8 mouse cellular contexts compared by ENCODE assay signal in genomic region chr11:50377892-50378684, GRCm38 (mm10). TPM values are rescaled to one million over a fixed set of nuclear protein-coding genes. Genes with fewer than 3 reads are reported as not detected.
DNase-seq lines count a peak whose midpoint lies in the region; ATAC-seq lines count a peak whose summit lies in the region.

No protein-coding gene starts in this region.

- H3K27me3 ChIP-seq in heart, embryonic 14.5 days (ENCODE audit: control insufficient read depth, insufficient read depth, low read length) = no peaks in the 10 kb centered on the region
- H3K27me3 ChIP-seq in liver, embryonic 13.5 days = no peaks in the 10 kb centered on the region
- H3K27me3 ChIP-seq in stomach, embryonic 14.5 days (ENCODE audit: control insufficient read depth, insufficient read depth, low read length) = no peaks in the 10 kb centered on the region

- WGBS in heart, embryonic 14.5 days = under 1% methylated on average over 70 of the region's 71 CpGs
- under 1% methylated on average over 71 of the region's 71 CpGs for WGBS in liver, embryonic 13.5 days (ENCODE audit: insufficient replicate concordance)
- under 1% methylated on average over 69 of the region's 71 CpGs for WGBS in stomach, embryonic 14.5 days

- peaks cover 4 to 22% of the 10 kb centered on the region in 2 experiments for H3K4me1 ChIP-seq in heart, embryonic 14.5 days (ENCODE audit: control insufficient read depth in 2 of 2, insufficient read depth in 2 of 2, low read length in 2 of 2)
- peaks cover 34% of the 10 kb centered on the region for H3K4me1 ChIP-seq in liver, embryonic 13.5 days (replicated peaks)
- H3K4me1 ChIP-seq in stomach, embryonic 14.5 days (ENCODE audit: control insufficient read depth, insufficient read depth, low read length) = peaks cover 14% of the 10 kb centered on the region

- peak overlapping the region; percentile 92 for H3K4me2 ChIP-seq in heart, embryonic 14.5 days (ENCODE audit: low read length)
- peak overlapping the region; percentile 97 for H3K4me2 ChIP-seq in liver, embryonic 13.5 days
- H3K4me2 ChIP-seq in stomach, embryonic 14.5 days (replicated peaks; ENCODE audit: low read depth, low read length) = peak overlapping the region; percentile 91

- H3K9ac ChIP-seq in heart, embryonic 14.5 days (ENCODE audit: low read length) = peak overlapping the region; percentile 100
- H3K9ac ChIP-seq in liver, embryonic 13.5 days = peak overlapping the region; percentile 96
- peak overlapping the region; percentile 97 for H3K9ac ChIP-seq in stomach, embryonic 14.5 days (replicated peaks; ENCODE audit: low read depth, low read length)

- H3K27ac ChIP-seq in heart, embryonic 14.5 days (replicated peaks in 1 of 2; ENCODE audit: control insufficient read depth in 1 of 2, insufficient read depth in 1 of 2, low read depth in 2 of 2, low read length in 2 of 2) = peak overlapping the region; percentile 99 to 100
- H3K27ac ChIP-seq in liver, embryonic 13.5 days = peak overlapping the region; percentile 99
- H3K27ac ChIP-seq in stomach, embryonic 14.5 days (ENCODE audit: low read length) = peak overlapping the region; percentile 100

- peak; percentile 77 for ATAC-seq in heart, embryonic 14.5 days (ENCODE audit: insufficient number of reproducible peaks, insufficient read depth, low FRiP score, low read depth)
- ATAC-seq in liver, embryonic 13.5 days (ENCODE audit: low read depth) = peak; percentile 72
- ATAC-seq in stomach, embryonic 14.5 days (ENCODE audit: insufficient number of reproducible peaks, insufficient read depth, low FRiP score, low read depth) = peak; percentile 77

- H3K9me3 ChIP-seq in heart, embryonic 14.5 days (ENCODE audit: control insufficient read depth, low read length) = no peaks in the 10 kb centered on the region
- H3K9me3 ChIP-seq in liver, embryonic 13.5 days (replicated peaks) = no peaks in the 10 kb centered on the region
- no peaks in the 10 kb centered on the region for H3K9me3 ChIP-seq in stomach, embryonic 14.5 days (ENCODE audit: control insufficient read depth, low read depth, low read length)

- H3K36me3 ChIP-seq in heart, embryonic 14.5 days (ENCODE audit: control insufficient read depth, insufficient read depth, low read length) = peaks cover 41% of the 10 kb centered on the region
- peaks cover 25% of the 10 kb centered on the region for H3K36me3 ChIP-seq in liver, embryonic 13.5 days
- H3K36me3 ChIP-seq in stomach, embryonic 14.5 days (ENCODE audit: control insufficient read depth, insufficient read depth, low read length) = peaks cover 31% of the 10 kb centered on the region

- DNase-seq in CD4-positive, CD25-positive, alpha-beta regulatory T cell, adult 2 months (ENCODE audit: low read depth, low spot score) = peak; percentile 93
- peak; percentile 68 for DNase-seq in c-Kit-negative CD71-positive TER-119-positive erythroid progenitor cells, embryonic 14.5 days (ENCODE audit: low read depth, low spot score)
- peak; percentile 54 for DNase-seq in fibroblast of lung, adult 2 months (ENCODE audit: low read depth)
- DNase-seq in kidney, postnatal 14 days = peak; percentile 93
- DNase-seq in liver, embryonic 13.5 days = peak; percentile 73
- DNase-seq in natural killer cell, adult 2 months (ENCODE audit: low spot score in 2 of 2) = peak; percentile 80 to 87

- H3K4me3 ChIP-seq in heart, embryonic 14.5 days (ENCODE audit: control insufficient read depth in 1 of 2, insufficient read depth in 1 of 2, low read depth in 1 of 2, low read length in 2 of 2) = peak overlapping the region; percentile 67 to 98
- H3K4me3 ChIP-seq in liver, embryonic 13.5 days (replicated peaks) = peak overlapping the region; percentile 97
- H3K4me3 ChIP-seq in stomach, embryonic 14.5 days (ENCODE audit: low read depth, low read length) = peak overlapping the region; percentile 95

RNA-seq across cellular contexts. Expression of gene Hnrnph1, which starts 1.3 kb away (rescaled TPM):
- 226 and 241 TPM in 2 replicates for polyA plus RNA-seq in heart, embryonic 14.5 days (2014; fragmentation: Nextera tagmentation; extraction: Ambion mirVana)
- 124 and 144 TPM in 2 replicates for polyA plus RNA-seq in liver, embryonic 13.5 days (2015; fragmentation: Nextera tagmentation; extraction: Ambion mirVana)
- polyA plus RNA-seq in stomach, embryonic 14.5 days (2014; fragmentation: Nextera tagmentation; extraction: Ambion mirVana) = 475 and 496 TPM in 2 replicates

RNA-seq across cellular contexts. Expression of gene Cby3, which starts 23.8 kb away (rescaled TPM):
- 0.31 TPM in 1 of 2 replicates, not detected in the other for polyA plus RNA-seq in heart, embryonic 14.5 days (2014; fragmentation: Nextera tagmentation; extraction: Ambion mirVana)
- polyA plus RNA-seq in liver, embryonic 13.5 days (2015; fragmentation: Nextera tagmentation; extraction: Ambion mirVana) = not detected in 2 replicates
- polyA plus RNA-seq in stomach, embryonic 14.5 days (2014; fragmentation: Nextera tagmentation; extraction: Ambion mirVana) = 0.51 TPM in 1 of 2 replicates, not detected in the other

RNA-seq across cellular contexts. Expression of gene Canx, which starts 52.6 kb away (rescaled TPM):
- polyA plus RNA-seq in heart, embryonic 14.5 days (2014; fragmentation: Nextera tagmentation; extraction: Ambion mirVana) = 197 and 211 TPM in 2 replicates
- polyA plus RNA-seq in liver, embryonic 13.5 days (2015; fragmentation: Nextera tagmentation; extraction: Ambion mirVana) = 213 and 261 TPM in 2 replicates
- polyA plus RNA-seq in stomach, embryonic 14.5 days (2014; fragmentation: Nextera tagmentation; extraction: Ambion mirVana) = 221 and 248 TPM in 2 replicates

RNA-seq across cellular contexts. Expression of gene Rufy1, which starts 52.8 kb away (rescaled TPM):
- polyA plus RNA-seq in heart, embryonic 14.5 days (2014; fragmentation: Nextera tagmentation; extraction: Ambion mirVana) = 27.1 and 28.6 TPM in 2 replicates
- polyA plus RNA-seq in liver, embryonic 13.5 days (2015; fragmentation: Nextera tagmentation; extraction: Ambion mirVana) = 8.2 and 9.8 TPM in 2 replicates
- polyA plus RNA-seq in stomach, embryonic 14.5 days (2014; fragmentation: Nextera tagmentation; extraction: Ambion mirVana) = 22.6 and 23.0 TPM in 2 replicates

Comparison
In these comparisons a context has a peak if more than half of its experiments do, and no peak if none do; other contexts are left out.
1. Peak in every context shown above with its lines: DNase-seq, ATAC-seq, H3K4me3 ChIP-seq and H3K27ac ChIP-seq.